Mouse (Mus musculus): Measurements from ENCODE around the gene Itga9. TPM values are rescaled to one million over a fixed set of nuclear protein-coding genes. Genes with fewer than 3 reads are reported as not detected.

Itga9 gene
- polyA plus RNA-seq, 1 experiment = 2.3 TPM

DNA sequence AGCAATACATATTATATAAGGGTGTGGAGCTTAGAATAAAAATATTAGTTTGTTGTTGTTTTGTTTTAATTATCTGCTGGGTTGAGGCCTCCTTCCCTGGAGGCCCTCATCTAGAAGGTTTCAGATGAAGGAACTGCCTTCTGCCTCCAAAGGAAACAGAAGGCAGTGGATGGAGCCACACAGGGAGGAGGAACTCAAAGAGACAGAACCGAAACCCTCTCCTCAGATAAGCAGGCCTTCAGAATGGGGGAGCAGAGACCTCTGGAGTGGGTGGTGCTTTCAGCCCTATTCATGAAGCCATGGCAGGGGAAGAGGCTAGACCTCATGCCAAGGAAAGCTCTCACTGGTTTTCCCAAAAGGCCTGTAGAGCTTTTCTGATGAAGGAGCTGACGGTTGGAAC, 216.1 kb downstream of the Itga9 start:
- H3K27ac ChIP-seq (replicated peaks; ENCODE audit: low read depth, low read length) = no peak overlapping the region
- H3K4me1 ChIP-seq (ENCODE audit: control insufficient read depth, insufficient read depth, insufficient read length, low read length) = no peaks in the 10 kb centered on the region
- H3K4me3 ChIP-seq (ENCODE audit: insufficient read depth, low read depth, low read length) = no peak overlapping the region

DNA sequence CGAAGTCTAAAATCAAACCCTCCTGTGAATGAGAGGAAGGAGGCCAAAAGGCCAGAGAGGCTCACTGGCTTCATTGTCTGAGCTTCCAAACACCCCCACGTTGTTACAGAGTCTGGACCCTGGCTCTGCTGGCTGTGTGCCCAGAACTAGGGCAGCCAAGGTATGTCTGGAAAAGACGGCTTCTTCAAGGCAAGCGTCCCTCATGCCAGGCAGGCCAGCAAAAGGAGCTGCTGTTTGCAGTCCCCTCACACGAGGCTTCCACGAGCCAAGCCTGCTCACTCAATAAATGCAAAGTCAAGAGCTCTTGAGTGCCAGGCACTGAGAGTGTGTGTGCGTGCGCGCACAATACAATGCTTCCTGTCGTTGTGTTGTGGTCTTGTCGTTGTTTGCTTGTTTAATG, 224.6 kb downstream of the Itga9 start:
- H3K4me1 ChIP-seq (ENCODE audit: control insufficient read depth, insufficient read depth, insufficient read length, low read length) = no peaks in the 10 kb centered on the region
- H3K27ac ChIP-seq (replicated peaks; ENCODE audit: low read depth, low read length) = no peak overlapping the region
- no peak overlapping the region for H3K4me3 ChIP-seq (ENCODE audit: insufficient read depth, low read depth, low read length)

DNA sequence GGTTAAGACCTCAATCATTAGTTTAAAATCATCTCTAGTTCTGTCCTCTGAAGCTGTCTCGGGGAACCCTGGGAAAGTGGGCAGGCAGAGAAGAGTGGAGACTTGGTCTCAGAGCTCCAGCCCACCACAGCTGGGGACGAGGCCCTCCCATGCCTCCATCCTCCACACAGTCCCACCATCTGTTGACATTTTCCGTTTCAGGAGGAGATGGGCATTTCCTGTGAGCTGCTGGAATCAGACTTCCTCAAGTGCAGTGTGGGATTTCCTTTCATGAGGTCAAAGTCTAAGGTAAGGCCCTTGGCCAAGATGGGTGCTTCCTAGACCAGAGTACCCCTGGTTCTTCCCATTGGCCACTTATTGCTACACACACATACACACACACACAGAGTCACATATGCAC, 226.0 kb downstream of the Itga9 start:
- H3K27ac ChIP-seq (replicated peaks; ENCODE audit: low read depth, low read length) = no peak overlapping the region
- H3K4me1 ChIP-seq (ENCODE audit: control insufficient read depth, insufficient read depth, insufficient read length, low read length) = no peaks in the 10 kb centered on the region
- no peak overlapping the region for H3K4me3 ChIP-seq (ENCODE audit: insufficient read depth, low read depth, low read length)

- Histone ChIP-seq H3K4me1 (ENCODE audit: control insufficient read depth, insufficient read depth, insufficient read length, low read length) (no peaks in the 10 kb centered on the region), H3K27ac (replicated peaks; ENCODE audit: low read depth, low read length) (no peak overlapping the region), H3K4me3 (ENCODE audit: insufficient read depth, low read depth, low read length) (no peak overlapping the region)
These were observed 226.9 kb downstream of the Itga9 start for GRCm38 (mm10) chr9:118833413-118833812.

DNA sequence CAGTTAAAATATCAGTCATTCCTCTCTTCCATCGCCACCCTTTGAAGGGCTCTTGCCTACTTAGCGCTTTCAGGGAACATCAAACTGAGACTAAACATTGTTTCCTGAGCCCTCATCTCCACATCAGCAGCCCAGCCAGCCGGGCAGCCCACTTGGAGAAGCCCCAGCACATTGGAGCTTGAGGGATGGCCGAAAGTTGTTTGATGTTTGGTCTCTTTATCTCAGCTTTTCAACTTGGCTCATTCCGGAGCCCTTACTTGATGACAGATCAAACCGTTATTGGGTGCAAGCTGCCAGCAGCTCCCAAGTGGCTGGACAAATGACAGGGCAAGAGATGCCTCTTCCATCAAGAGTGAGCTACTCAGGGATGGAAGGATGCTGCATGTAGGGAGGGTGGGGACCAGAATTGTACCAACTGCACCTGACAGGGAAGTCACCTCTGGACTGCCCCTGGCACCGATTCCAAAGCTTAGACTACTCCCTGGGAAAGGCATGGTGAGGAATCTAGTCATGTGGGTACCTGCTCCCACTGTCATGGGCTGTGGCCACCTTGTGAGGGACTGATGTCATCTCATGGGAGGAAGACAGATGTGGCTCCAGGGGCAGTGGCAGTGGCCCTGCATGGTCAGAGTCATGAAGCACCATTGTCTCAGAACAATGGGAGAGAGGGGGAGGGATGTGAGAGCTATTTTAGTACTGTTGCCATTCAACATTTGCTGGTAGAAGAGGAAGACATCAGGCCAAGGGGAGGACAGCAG, 232.6 kb downstream of the Itga9 start:
- Histone ChIP-seq H3K4me1 (ENCODE audit: control insufficient read depth, insufficient read depth, insufficient read length, low read length) (no peaks in the 10 kb centered on the region), H3K27ac (replicated peaks; ENCODE audit: low read depth, low read length) (no peak overlapping the region), H3K4me3 (ENCODE audit: insufficient read depth, low read depth, low read length) (no peak overlapping the region)

DNA sequence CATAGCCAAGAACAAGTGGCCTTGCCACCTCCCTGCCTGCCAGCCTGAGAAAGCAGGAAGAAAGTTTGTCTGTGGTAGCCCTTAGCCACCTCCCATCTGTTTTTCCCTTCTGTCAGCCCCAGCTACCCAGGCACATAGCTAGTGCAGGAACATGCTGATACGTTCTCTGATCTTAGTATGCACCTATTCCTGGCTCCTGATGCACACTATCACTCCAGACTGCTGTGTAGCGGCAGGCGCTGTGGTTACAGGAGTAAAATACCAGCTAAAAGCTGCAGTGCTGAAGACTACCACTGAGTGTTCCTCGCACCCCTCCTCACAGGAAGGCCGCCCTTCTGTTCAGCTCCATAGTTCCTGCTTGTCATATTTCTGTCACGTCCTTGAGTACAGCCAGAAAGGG, 234.8 kb downstream of the Itga9 start:
- no peaks in the 10 kb centered on the region for H3K4me1 ChIP-seq (ENCODE audit: control insufficient read depth, insufficient read depth, insufficient read length, low read length)
- no peak overlapping the region for H3K4me3 ChIP-seq (ENCODE audit: insufficient read depth, low read depth, low read length)
- H3K27ac ChIP-seq (replicated peaks; ENCODE audit: low read depth, low read length) = no peak overlapping the region

DNA sequence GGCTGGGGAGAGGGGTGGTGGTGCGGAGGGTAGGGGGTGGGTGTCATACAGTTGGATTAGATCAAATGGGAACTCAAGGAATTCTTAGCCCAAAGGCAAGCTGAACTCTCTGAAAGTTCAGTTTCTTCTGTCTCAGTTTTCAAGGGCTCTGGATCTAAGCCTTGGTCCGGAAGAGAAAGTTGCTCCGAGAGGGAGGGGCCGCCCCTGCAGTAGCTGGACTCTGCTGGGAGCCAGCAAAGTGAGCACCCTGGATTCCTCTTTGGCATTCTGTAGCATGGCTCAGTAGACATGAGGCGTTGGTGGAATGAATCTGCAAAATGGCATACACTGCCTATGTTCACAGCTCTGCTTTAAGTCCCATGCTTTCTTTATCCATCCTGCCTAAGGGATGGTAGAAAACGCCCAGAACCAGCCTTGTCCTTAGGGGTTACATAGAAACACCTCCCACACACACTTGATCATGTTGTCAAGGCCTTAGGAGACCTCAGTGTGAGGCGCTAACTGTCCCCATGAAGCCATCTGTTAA, 235.5 kb downstream of the Itga9 start:
- no peak overlapping the region for H3K4me3 ChIP-seq (ENCODE audit: insufficient read depth, low read depth, low read length)
- no peaks in the 10 kb centered on the region for H3K4me1 ChIP-seq (ENCODE audit: control insufficient read depth, insufficient read depth, insufficient read length, low read length)
- H3K27ac ChIP-seq (replicated peaks; ENCODE audit: low read depth, low read length) = no peak overlapping the region

DNA sequence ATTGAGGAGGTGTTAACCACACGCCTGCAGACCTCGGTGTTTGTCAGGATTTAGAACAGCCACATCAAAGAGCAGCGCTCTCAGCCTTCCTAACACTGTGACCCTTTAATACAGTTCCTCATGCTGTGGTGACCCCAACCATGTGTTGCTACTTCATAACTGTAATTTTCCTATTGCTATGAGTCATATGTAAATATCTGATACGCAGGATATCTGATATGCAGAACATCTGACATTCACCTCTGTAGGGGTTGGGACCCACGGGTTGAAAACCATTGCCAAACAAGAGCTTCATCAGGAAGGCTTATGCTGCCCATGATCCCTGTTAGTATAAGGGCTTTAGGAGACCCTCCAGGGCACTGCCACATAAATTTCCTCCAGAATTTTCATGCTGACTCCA, 237.2 kb downstream of the Itga9 start:
- Histone ChIP-seq H3K4me1 (ENCODE audit: control insufficient read depth, insufficient read depth, insufficient read length, low read length) (no peaks in the 10 kb centered on the region), H3K27ac (replicated peaks; ENCODE audit: low read depth, low read length) (no peak overlapping the region), H3K4me3 (ENCODE audit: insufficient read depth, low read depth, low read length) (no peak overlapping the region)

- no peaks in the 10 kb centered on the region for H3K4me1 ChIP-seq (ENCODE audit: control insufficient read depth, insufficient read depth, insufficient read length, low read length)
- H3K4me3 ChIP-seq (ENCODE audit: insufficient read depth, low read depth, low read length) = no peak overlapping the region
- no peak overlapping the region for H3K27ac ChIP-seq (replicated peaks; ENCODE audit: low read depth, low read length)
These were observed 238.5 kb downstream of the Itga9 start for GRCm38 (mm10) chr9:118845003-118845402.

DNA sequence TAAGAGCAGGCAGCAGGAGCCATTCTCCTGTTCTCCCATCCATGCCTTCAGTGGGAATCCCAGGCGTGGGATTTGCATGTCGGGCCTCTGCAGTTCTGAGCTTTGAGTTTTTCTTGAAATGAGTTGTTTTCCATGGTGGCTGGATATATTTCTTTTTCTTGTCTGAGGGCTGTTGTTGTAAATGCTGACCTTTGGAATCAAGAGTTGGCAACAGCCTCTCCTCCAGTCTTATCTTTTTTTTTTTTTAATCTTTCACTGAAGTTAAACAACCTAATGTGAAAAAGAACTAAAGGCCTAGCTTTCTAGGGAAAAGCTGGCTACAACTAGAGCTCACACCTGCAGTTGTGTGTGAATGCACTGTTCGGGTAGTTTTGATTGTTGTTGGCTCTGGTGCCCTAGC, 240.3 kb downstream of the Itga9 start:
- Histone ChIP-seq H3K27ac (replicated peaks; ENCODE audit: low read depth, low read length) (no peak overlapping the region), H3K4me1 (ENCODE audit: control insufficient read depth, insufficient read depth, insufficient read length, low read length) (no peaks in the 10 kb centered on the region), H3K4me3 (ENCODE audit: insufficient read depth, low read depth, low read length) (no peak overlapping the region)

- Histone ChIP-seq H3K4me3 (ENCODE audit: insufficient read depth, low read depth, low read length) (no peak overlapping the region), H3K4me1 (ENCODE audit: control insufficient read depth, insufficient read depth, insufficient read length, low read length) (no peaks in the 10 kb centered on the region), H3K27ac (replicated peaks; ENCODE audit: low read depth, low read length) (no peak overlapping the region)
These were observed 250.2 kb downstream of the Itga9 start for GRCm38 (mm10) chr9:118856665-118857064.

GRCm38 (mm10) chr9:118860613-118861141, 254.2 kb downstream of the Itga9 start:
- H3K4me1 ChIP-seq (ENCODE audit: control insufficient read depth, insufficient read depth, insufficient read length, low read length) = no peaks in the 10 kb centered on the region
- H3K27ac ChIP-seq (replicated peaks; ENCODE audit: low read depth, low read length) = no peak overlapping the region
- no peak overlapping the region for H3K4me3 ChIP-seq (ENCODE audit: insufficient read depth, low read depth, low read length)

GRCm38 (mm10) chr9:118862214-118862613, 255.7 kb downstream of the Itga9 start:
- Histone ChIP-seq H3K4me1 (ENCODE audit: control insufficient read depth, insufficient read depth, insufficient read length, low read length) (no peaks in the 10 kb centered on the region), H3K4me3 (ENCODE audit: insufficient read depth, low read depth, low read length) (no peak overlapping the region), H3K27ac (replicated peaks; ENCODE audit: low read depth, low read length) (no peak overlapping the region)

GRCm38 (mm10) chr9:118862852-118863260, 256.4 kb downstream of the Itga9 start:
- H3K4me3 ChIP-seq (ENCODE audit: insufficient read depth, low read depth, low read length) = no peak overlapping the region
- no peak overlapping the region for H3K27ac ChIP-seq (replicated peaks; ENCODE audit: low read depth, low read length)
- H3K4me1 ChIP-seq (ENCODE audit: control insufficient read depth, insufficient read depth, insufficient read length, low read length) = no peaks in the 10 kb centered on the region

GRCm38 (mm10) chr9:118863528-118863927, 257.0 kb downstream of the Itga9 start:
- Histone ChIP-seq H3K4me3 (ENCODE audit: insufficient read depth, low read depth, low read length) (no peak overlapping the region), H3K27ac (replicated peaks; ENCODE audit: low read depth, low read length) (no peak overlapping the region), H3K4me1 (ENCODE audit: control insufficient read depth, insufficient read depth, insufficient read length, low read length) (no peaks in the 10 kb centered on the region)

DNA sequence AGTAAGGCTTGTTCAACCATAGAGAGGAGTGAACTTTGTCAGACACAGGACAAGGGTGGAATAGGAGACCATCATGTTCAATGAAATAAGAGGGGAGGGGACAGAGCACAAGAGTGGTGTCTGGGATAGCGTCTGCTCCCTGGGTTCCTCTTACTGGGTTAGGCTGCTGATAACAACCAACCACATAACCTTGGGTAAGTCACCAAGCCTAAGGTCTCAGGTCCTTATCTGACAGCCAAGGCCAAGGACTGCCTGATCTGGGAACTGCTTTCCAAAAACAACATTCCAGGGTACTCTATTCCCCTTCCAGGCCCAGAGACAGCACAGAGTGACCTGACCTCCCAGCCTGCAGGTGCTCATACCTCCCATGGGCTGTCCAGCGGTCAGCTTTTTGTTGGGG, 260.5 kb downstream of the Itga9 start:
- Histone ChIP-seq H3K4me3 (ENCODE audit: insufficient read depth, low read depth, low read length) (no peak overlapping the region), H3K27ac (replicated peaks; ENCODE audit: low read depth, low read length) (no peak overlapping the region), H3K4me1 (ENCODE audit: control insufficient read depth, insufficient read depth, insufficient read length, low read length) (no peaks in the 10 kb centered on the region)
